Mouse (Mus musculus): ENCODE data around the gene Trpm3.

The Trpm3 gene

DNA sequence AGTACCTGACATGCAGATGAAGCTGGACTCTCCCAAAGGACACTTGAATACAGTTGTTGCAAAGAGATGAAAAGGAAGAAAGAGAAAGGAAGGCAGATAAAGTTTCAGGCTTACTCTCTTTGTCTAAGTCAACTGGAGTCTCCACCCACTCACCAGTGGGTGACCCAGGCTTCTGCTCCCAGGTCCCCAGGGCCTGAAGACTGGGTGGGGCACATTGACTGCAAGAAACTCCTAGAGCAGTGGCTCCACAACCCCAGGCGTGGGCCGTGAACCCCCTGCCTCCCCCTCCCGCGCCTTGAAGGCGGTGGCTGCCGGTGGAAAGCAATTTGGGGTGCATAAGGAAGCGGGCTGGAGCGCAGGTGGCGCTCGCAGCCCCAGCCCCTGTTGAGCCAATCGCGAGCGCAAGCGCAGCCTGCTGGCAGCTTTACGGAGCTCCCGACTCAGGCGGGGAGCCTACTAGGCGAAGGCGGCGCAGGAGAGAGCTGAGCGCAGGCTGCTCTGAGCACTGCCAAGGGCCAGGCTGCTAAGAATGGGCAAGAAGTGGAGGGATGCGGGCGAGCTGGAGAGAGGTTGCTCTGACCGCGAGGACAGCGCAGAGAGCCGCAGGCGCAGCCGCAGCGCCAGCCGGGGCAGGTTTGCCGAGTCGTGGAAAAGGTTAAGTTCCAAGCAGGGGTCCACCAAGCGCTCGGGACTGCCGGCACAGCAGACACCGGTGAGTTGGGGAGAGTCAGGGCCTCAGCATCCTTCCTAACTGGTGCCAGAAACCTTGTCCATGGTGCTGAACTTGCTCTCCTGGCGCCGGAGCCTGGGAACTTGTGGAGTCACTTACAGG, at the start of gene Trpm3:
TSS of gene Trpm3 (plus strand) at position 457 of the 832 bp plus-strand sequence.
- DNase-seq (ENCODE audit: low read depth, low spot score) = peak; percentile 93

DNA sequence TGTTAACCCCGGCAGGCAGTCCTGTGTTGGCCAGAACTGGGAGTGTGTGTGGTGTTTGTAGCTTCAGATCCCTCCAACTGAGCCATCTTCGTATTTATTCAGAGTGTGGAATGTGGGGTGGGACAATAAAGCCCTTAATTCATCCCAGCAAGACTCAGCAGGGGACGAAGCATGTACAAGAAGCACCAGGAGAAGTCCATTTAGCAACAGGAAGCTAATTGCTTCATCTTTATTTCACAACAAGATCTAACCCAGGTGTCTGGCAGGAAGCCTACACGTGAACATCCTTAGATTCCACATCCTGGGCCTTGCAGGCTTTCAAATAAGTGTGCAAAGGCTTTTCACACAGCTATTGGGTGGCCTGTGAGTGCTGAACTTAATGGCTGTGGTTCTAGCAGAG, 38.3 kb upstream of the Trpm3 start:
- DNase-seq (ENCODE audit: low read depth, low spot score) = peak; percentile 74

GRCm38 (mm10) chr19:22103865-22104264, 35.0 kb upstream of the Trpm3 start:
- DNase-seq (ENCODE audit: low read depth, low spot score) = no peak

DNA sequence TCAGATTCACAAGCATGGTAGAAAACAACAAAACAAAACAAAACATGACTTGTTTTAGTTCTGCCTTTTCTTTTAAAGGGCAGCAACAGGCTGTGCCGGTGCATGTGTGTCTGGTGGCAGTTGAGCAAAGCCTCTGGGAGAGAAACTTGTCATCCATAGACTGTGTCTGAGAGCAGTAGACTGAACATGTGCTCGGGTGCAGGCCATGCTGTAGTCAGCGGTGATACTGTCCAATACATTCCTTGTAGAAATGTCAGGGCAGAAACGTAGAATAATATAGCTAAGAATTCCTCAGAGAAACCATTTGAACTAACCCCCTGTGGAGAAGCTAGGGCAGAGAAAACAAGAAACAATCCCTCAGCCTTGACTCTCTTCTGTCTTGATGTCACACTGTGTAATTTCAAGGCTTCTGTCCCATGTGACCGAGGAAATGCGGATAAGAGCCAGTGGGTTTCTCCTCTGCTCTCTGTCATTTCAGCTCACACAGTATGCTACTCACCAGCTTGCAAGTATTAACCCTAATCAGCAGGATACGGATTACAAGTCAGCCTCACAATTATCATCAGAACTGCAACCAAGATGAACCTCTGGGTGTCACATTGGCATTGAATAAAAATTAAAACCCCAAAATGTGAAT, 33.9 kb upstream of the Trpm3 start:
- DNase-seq (ENCODE audit: low read depth, low spot score) = no peak

DNA sequence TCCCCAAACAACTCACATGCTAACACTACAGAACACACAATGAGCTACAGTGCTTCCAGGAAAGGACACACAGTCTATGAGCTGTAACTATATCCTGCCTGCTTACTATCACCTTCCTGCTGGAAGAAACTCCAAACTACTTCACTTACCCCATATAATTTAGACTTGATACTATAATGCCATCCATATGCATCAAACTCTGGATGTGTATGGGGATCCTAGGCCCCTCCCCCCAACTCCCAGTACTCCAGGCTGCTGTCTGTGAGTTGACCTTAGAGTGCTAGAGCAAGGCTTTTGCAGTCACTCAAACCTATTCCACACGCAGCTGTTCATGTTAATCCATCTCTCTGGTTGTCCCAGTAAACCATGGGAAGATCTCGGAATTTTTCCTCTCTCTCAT, 33.2 kb upstream of the Trpm3 start:
- no peak for DNase-seq (ENCODE audit: low read depth, low spot score)

DNA sequence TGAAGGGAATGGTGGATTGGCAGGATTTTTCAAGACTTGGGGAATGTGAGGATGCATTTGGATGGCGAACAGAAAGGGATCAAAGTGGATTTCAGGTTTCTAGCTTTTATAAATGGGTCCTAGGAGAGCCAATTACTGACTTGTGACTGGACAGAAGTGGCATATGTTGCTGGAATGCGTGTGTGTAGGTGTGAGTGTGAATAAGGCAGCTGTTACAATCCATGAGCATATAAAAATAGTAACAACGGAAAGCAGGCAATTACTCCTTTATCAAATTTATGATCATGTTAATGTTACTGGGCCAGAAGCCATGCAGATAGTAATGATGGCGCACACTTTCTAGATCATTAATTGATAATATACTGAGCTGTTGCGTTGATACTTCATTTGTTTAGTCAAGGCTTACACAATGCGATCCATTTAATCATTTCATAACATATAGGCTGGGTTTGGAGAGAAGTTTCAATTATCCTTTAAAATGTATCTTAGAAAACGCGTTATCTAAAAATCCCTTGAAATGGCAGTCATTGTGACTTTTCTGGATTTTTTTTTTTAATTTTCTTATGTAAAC, 29.9 kb upstream of the Trpm3 start:
- DNase-seq (ENCODE audit: low read depth, low spot score) = no peak

DNA sequence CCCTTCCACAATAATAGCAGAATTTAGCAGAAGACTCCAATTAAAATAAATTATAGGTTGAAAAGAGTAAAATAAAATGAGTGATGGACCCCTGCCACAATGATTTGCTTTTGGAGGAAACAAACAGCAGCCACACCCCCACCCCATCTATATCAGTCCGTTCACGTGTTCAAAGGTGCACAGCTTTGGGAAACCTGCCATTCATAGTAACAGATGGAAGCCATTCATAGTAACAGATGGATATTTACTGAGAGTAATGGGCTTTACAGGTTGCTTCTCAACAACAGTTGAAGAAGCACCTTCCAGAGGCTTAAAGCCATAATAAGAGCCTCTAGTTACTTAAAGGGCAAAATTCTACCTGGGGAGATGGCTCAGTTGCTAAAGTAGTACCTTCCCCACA, 17.9 kb upstream of the Trpm3 start:
- DNase-seq (ENCODE audit: low read depth, low spot score) = no peak

- no peak for DNase-seq (ENCODE audit: low read depth, low spot score)
These were observed 17.2 kb upstream of the Trpm3 start for GRCm38 (mm10) chr19:22121631-22122030.

DNA sequence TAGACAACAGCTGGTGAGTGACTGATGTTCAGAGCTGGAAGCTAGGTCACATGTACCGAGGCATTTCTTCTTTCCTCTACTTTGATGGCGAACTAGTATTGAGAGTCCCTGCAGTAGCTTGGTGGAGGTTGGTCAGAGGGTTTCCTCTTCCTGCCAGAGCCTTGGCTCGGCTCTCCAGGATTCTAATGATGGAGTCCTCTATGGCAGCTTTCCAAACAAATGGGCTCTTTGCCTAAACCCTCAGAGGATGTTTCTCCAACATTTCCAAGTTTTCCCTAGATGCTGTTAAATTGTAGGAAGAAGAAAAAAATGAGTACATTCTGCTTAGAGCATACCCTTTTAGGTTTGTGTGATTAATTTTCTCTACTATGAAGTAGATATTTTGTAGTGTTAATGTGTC, 6.2 kb upstream of the Trpm3 start:
- DNase-seq (ENCODE audit: low read depth, low spot score) = no peak

GRCm38 (mm10) chr19:22178549-22178948, 39.7 kb downstream of the Trpm3 start:
- no peak for DNase-seq (ENCODE audit: low read depth, low spot score)

- no peak for DNase-seq (ENCODE audit: low read depth, low spot score)
These were observed 40.2 kb downstream of the Trpm3 start for GRCm38 (mm10) chr19:22179017-22179416.

GRCm38 (mm10) chr19:22180136-22180535, 41.3 kb downstream of the Trpm3 start:
- no peak for DNase-seq (ENCODE audit: low read depth, low spot score)

DNA sequence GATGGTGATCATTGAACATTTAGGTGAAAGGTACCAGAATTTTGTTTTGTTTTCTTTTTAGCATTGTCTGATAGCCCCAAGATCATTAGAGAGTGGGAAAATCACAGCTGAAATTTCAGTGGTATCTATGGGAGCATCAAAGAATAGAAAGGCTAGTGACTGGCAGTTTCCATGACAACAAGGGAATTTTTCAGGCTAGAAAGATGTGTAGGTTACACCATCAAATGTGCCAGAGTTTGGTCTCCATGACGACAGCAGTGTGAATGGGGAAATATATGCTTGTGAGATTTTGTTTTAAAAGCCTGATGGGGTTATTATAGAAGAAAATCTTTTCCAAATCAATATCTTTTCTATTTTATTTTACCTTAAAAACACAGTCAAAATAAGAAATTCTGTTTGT, 50.9 kb downstream of the Trpm3 start:
- no peak for DNase-seq (ENCODE audit: low read depth, low spot score)

- DNase-seq (ENCODE audit: low read depth, low spot score) = no peak
These were observed 83.7 kb downstream of the Trpm3 start for GRCm38 (mm10) chr19:22222520-22222919.

- DNase-seq (ENCODE audit: low read depth, low spot score) = peak; percentile 90
These were observed 95.3 kb downstream of the Trpm3 start for GRCm38 (mm10) chr19:22234187-22234586.

DNA sequence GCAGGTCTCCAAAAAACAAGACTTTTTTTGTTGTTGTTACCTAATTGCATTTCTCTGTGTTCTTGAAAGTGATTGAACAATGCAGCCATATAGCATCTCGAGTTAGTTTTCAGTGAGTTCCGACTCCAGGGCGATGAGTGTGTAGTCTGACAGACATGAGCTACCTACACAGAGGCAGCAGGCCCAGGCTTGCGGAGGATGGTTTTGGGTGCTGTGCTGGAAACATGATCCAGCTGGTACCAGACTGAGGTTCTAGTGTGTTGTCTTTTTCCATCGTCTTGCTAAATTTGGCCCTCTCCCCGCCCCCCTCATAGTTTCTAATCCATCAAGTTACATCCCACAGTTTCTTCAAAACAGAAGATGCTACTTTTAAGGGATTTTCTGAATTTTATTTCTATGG, 110.2 kb downstream of the Trpm3 start:
- peak; percentile 21 for DNase-seq (ENCODE audit: low read depth, low spot score)

DNA sequence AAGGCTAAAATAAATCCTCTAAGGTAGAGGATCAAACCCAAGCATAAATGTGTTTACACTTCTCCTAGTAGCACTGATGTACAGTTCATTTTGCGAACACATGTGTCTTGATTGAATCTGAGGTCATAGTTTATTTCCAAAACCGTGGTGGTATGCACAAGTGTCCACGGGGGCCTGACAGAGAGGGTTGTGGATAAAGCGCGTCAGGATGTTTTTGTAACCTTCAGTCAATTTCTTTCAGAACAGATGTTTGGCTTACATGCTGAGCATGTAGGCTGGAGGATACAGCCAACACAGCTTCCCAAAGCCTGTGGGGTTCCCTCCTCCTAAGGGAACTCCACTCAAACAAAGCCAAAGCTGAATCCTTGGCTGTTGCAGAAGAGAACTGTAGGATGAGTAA, 134.1 kb downstream of the Trpm3 start:
- DNase-seq (ENCODE audit: low read depth, low spot score) = no peak

GRCm38 (mm10) chr19:22284651-22285050, 145.8 kb downstream of the Trpm3 start:
- no peak for DNase-seq (ENCODE audit: low read depth, low spot score)

DNA sequence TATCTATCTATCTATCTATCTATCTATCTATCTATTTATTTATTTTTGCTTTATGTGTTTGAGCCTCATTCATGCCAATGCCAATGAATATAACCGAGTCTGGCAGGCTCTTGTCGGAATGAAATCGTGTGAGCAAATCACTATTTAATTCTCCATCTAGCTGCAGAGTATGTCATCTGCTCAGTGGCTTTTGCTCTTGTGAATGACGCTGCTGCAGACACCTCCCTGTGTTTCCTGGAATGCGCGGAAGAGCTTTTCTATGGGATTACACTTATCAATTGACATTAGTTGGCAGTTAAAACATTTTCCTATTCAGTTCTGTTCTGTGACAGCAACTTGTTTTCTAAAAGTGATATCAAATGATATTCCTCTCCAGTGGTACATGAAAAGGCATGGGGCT, 153.8 kb downstream of the Trpm3 start:
- no peak for DNase-seq (ENCODE audit: low read depth, low spot score)

GRCm38 (mm10) chr19:22300906-22301305, 162.1 kb downstream of the Trpm3 start:
- DNase-seq (ENCODE audit: low read depth, low spot score) = no peak

DNA sequence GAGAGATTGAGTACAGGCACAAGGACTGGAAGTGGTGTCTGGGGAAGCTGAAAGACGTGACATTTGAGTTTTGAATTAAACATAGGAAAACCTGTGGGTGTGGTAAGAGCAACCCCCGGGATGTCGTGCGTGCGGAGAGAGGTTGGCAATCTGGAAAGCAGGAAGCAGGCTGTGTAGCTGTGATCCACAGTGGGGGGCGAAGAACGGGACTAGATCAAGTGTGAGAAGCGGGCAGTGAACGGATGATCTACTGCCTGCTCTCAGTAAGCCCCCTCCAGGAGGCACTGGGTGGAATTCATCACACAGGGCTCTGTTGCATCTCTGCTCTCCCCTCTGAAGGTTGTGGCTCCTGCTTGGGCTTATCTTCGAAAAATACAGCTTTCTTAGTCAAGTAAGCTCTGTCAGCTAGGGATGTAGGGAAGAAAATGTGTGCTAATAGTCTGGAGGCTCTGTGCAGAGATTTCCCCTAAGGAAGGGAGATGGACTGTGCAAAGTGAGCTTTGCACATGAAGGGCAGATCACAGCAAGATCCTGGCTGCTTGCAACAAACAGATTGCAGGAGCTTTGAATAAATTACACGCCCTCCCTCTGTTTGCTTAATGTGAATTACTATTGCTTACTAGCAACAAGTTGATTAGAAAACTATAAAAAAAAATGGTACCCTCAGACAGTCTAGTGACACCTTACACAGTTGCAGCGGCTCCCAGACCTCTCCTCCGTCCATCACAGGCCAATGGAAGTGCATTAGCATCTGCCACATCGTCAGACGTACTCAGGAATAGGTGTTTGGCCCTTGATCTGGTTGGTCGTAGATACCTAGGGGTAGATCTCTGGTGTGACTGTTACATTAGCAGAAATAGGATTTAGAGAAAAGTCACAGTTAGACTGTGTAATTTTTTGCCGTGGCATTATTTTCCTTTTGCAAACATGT, 164.4 kb downstream of the Trpm3 start:
- DNase-seq (ENCODE audit: low read depth, low spot score) = peak; percentile 11
